Mouse (Mus musculus) megakaryocyte, embryonic 14.5 days (primary cell): ENCODE data around the gene Ctcf.

Experiments
- FLI1 ChIP-seq: IDR thresholded peaks from 2 replicates; pipeline ENCODE4 v1.6.1; 2012; ENCODE audit warnings: low read length, inconsistent platforms, mixed read lengths
- GATA1 ChIP-seq: IDR thresholded peaks from 3 replicates; pipeline ENCODE4 v1.6.1; 2012; ENCODE audit warnings: mixed read lengths, low read length, inconsistent platforms, borderline replicate concordance

DNA sequence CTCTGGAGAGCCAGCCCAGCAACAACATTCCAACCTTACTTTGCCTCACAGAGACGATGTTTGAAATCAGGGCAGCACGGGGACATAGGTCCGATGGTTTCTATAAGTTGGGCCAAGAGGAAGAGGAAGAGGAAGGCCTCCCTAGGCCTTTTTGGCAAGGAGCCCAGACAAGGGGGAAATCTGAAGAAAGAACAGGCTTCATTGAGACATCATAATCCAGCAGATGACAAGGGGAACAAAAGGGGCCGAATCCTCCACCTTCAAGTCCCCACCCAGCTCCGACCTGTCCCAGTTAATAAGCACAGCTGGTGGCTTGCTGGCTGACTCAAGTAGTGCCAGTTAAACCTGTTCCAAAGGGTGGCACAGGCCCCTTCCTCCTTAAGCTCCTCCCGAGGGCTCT is 78.7 kb downstream of the Ctcf start:
- TF ChIP-seq GATA1, result no peak
- TF ChIP-seq FLI1, result no peak
